Mouse (Mus musculus) embryonic facial prominence, embryonic 12.5 days (tissue): ENCODE data around the gene Pik3r1. TPM values are rescaled to one million over a fixed set of nuclear protein-coding genes. Genes with fewer than 3 reads are reported as not detected.

Experiments
- ATAC-seq: fragments of 200-750 bp; cut with Nextera tagmentation; 2 replicates; pipeline ENCODE4 v1.8.0; 2017; ENCODE audit not compliant: insufficient number of reproducible peaks, insufficient read depth, low FRiP score, low TSS enrichment
- H3K27ac ChIP-seq: fragments of 300-500 bp; sonication (generic); 2 replicates; pipeline ENCODE4 v1.5.1; 2016; ENCODE audit warnings: mild to moderate bottlenecking
- H3K27me3 ChIP-seq: fragments of 300-500 bp; sonication (generic); 2 replicates; pipeline ENCODE4 v1.6.1; 2016; ENCODE audit warnings: mild to moderate bottlenecking, moderate library complexity
- H3K36me3 ChIP-seq: fragments of 300-500 bp; sonication (generic); 2 replicates; pipeline ENCODE4 v1.6.1; 2016; ENCODE audit warnings: mild to moderate bottlenecking
- H3K4me1 ChIP-seq: fragments of 300-500 bp; sonication (generic); 2 replicates; pipeline ENCODE4 v1.6.1; 2016
- H3K4me2 ChIP-seq: fragments of 300-500 bp; sonication (generic); replicated peaks from 2 replicates; pipeline ENCODE4 v1.6.1; 2016; ENCODE audit warnings: mild to moderate bottlenecking, moderate library complexity
- H3K4me3 ChIP-seq: fragments of 300-500 bp; sonication (generic); 2 replicates; pipeline ENCODE4 v1.5.1; 2016; ENCODE audit warnings: mild to moderate bottlenecking
- H3K9ac ChIP-seq: fragments of 300-500 bp; sonication (generic); 2 replicates; pipeline ENCODE4 v1.6.1; 2016; ENCODE audit warnings: mild to moderate bottlenecking, moderate library complexity
- H3K9me3 ChIP-seq: fragments of 300-500 bp; sonication (generic); 2 replicates; pipeline ENCODE4 v1.6.1; 2016; ENCODE audit warnings: mild to moderate bottlenecking, moderate library complexity
- WGBS: fragments of 180-500 bp; shearing (Covaris S2); methylation state at CpG from one replicate; pipeline ENCODE4 v1.1.7; 2016; 5-methylcytosine and 5-hydroxymethylcytosine counted together
- polyA plus RNA-seq: library from polyadenylated mRNA; unstranded; fragments of >200 nt; fragmentation: Nextera tagmentation; extraction: Ambion mirVana; gene quantifications from 2 replicates; pipeline ENCODE4 v1.2.1, GENCODE M21; 2016

Pik3r1 gene
- polyA plus RNA-seq, 1 experiment from 2014 or later: 36.1 TPM

DNA sequence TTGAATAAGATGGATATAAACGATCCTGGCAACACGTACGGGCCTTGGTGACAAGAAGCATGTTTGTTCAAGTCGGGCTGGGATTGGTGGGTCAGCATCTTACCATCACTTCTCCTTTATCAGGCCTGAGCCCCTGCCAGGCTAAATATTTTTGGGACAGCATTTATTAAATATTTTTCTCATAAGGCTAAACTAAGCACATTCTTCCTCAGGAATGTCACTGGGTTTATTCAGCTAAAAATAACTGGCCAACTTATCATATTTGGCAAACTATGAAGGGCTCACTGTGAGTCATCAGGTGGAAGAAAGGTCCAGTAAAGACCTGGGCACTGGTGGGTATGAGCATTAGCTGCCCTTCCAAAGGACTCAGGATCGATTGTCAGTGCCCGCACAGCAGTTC, 50.2 kb downstream of the Pik3r1 start:
- ATAC-seq: no peak
- Histone ChIP-seq H3K9me3 (no peaks in the 10 kb centered on the region), H3K27me3 (no peaks in the 10 kb centered on the region), H3K4me3 (no peak overlapping the region), H3K4me2 (no peak overlapping the region), H3K36me3 (no peaks in the 10 kb centered on the region), H3K4me1 (peaks cover 5% of the 10 kb centered on the region), H3K9ac (no peak overlapping the region), H3K27ac (no peak overlapping the region)
- 90% methylated on average over 6 of the region's 6 CpGs for WGBS

DNA sequence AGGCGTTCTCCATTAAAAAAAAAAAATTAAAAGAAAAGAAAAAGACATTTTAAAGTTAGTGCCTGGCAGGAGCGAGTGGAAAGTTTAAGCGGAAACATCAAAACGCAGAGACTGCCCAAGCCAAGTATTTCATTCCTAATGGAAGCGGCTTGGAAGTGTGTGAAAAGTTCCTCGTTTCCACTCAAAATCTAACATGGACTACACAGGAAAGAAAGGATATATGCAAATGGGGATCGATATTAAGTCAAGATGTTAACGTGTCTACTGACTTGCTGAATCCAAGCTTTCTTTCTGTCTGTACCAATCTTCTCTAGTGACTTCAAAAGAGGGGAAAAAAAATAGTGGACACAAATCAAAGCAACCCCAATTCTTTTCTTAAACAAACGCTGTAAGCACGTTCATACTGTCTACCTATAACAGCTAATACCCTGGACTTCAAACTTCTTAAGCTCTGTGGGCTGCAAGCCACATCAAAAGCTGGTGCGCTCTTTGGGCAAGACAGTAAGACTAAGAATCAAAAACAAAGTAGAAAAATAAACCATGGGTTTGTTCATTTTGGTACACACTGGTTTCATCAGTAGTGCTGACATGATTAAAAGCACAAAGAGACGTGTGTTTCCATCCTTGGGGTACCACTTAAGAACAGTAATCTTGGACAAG, 54.5 kb downstream of the Pik3r1 start:
- Histone ChIP-seq H3K9me3 (no peaks in the 10 kb centered on the region), H3K4me1 (no peaks in the 10 kb centered on the region; the same call in 1 of the 2 replicates), H3K4me3 (no peak overlapping the region), H3K27ac (no peak overlapping the region), H3K4me2 (no peak overlapping the region), H3K27me3 (no peaks in the 10 kb centered on the region), H3K36me3 (peaks cover 4% of the 10 kb centered on the region; the same call in 1 of the 2 replicates), H3K9ac (no peak overlapping the region)
- 78% methylated on average over 12 of the region's 12 CpGs for WGBS
- no peak for ATAC-seq

DNA sequence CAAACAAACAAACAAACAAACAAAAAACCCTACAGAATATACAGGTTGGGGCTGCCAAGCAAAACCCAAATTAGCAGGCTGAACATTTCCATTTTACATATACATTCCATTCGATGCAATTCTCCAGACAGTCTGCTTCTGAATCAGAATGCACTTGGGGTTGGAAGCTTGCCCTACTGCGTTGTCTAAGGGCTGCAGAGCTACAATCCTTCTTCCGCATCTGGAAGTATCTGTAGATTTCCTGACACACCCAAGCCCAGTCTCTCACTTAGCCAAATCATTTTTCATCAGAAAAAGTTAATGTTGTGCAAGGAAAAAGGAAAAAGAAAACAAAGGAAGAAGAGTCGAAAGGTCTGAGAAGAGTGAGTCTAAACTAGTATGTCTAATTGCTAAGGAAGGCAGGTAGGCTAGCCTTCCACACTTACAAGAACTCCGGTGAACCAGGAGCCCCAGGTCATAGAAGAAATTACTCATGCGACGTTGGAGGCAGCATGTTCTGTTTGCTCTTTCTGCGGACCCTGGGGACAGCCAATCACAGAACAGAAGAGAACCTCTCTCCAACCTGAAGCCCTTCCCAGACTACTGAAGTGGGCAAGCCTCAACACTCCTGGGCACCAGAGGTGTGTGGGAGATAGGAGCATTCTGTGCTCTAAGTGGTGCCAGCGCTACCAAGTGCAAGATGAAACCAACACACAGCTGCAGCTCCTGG, 55.1 kb downstream of the Pik3r1 start:
- WGBS: 79% methylated on average over 9 of the region's 9 CpGs
- ATAC-seq: no peak

DNA sequence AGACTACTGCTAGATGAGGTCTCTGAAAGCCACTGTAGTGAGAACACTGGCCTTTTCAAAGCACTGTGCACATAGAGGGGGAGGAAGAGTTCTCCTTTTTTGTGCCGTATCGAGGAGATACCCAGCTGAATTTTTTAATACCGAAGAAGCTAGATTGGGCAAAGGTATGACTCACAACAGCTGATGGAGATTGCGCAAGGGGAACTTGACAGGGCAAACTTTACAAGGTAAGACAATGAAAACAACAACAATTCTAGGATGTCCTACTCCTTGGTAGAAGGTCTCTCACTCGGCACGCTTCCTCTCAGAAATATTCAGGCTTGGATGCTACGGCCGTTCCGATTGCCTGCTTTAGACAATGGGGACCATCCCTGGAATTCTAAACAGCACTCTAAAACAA, 55.9 kb downstream of the Pik3r1 start:
- no peak for ATAC-seq
- Histone ChIP-seq H3K4me1 (no peaks in the 10 kb centered on the region; the same call in 1 of the 2 replicates), H3K4me2 (no peak overlapping the region), H3K9ac (no peak overlapping the region), H3K4me3 (no peak overlapping the region), H3K9me3 (no peaks in the 10 kb centered on the region), H3K36me3 (peaks cover 11% of the 10 kb centered on the region; the same call in 1 of the 2 replicates), H3K27me3 (no peaks in the 10 kb centered on the region), H3K27ac (no peak overlapping the region)
- WGBS: 87% methylated on average over 9 of the region's 9 CpGs

More for the DNA sequence above, 55.1 kb downstream of the Pik3r1 start:
- H3K27ac ChIP-seq: no peak overlapping the region
- H3K9ac ChIP-seq: no peak overlapping the region
- H3K4me1 ChIP-seq: no peaks in the 10 kb centered on the region; the same call in 1 of the 2 replicates
- H3K27me3 ChIP-seq: no peaks in the 10 kb centered on the region
- H3K4me2 ChIP-seq: no peak overlapping the region
- no peaks in the 10 kb centered on the region for H3K9me3 ChIP-seq
- H3K4me3 ChIP-seq: no peak overlapping the region
- peaks cover 10% of the 10 kb centered on the region; the same call in 1 of the 2 replicates for H3K36me3 ChIP-seq

DNA sequence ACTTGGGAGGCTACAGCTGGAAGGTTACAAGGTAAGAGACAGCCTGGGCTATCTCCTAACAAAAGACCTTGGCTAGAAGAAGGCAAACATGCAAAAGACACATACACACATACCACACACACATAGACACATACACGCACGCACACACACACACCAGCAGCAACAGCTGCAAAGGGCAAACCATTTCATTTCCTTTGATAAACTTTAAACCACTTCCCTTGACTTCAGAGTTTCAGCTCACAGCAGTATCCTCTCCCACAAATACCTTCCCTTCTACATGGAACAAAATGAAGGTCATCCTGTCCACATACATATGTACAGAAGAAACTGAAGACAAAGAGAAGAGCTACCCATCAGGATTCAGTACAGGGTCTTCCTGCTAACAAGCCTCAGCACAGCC, 56.7 kb downstream of the Pik3r1 start:
- Histone ChIP-seq H3K9ac (no peak overlapping the region), H3K27me3 (no peaks in the 10 kb centered on the region), H3K36me3 (peaks cover 11% of the 10 kb centered on the region; the same call in 1 of the 2 replicates), H3K9me3 (no peaks in the 10 kb centered on the region), H3K4me2 (no peak overlapping the region), H3K27ac (no peak overlapping the region), H3K4me3 (no peak overlapping the region), H3K4me1 (no peaks in the 10 kb centered on the region; the same call in 1 of the 2 replicates)
- no peak for ATAC-seq
- WGBS: 93% methylated on average over 2 of the region's 2 CpGs

DNA sequence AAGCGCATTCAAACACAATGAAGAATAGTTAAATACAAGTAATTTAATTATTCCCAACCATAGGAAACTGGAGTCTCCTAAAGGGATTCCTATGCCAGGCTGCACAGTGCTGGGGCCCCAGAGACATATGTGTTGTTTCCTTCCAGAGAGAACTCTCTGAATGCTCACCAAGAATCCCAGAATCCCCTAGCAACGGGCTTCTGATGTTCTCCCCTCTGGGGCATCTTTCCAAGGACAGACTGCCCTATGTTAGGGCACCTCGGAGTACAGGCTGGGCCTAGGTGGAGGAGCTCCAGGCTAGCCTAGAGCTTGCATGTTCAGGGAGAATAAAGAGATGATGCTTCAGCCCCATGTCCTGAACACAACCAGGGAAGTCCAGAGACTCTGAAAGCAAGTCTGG, 58.2 kb downstream of the Pik3r1 start:
- H3K9me3 ChIP-seq: no peaks in the 10 kb centered on the region
- H3K27ac ChIP-seq: no peak overlapping the region
- H3K4me2 ChIP-seq: no peak overlapping the region
- H3K9ac ChIP-seq: no peak overlapping the region
- 81% methylated on average over 3 of the region's 3 CpGs for WGBS
- H3K27me3 ChIP-seq: no peaks in the 10 kb centered on the region
- H3K4me3 ChIP-seq: no peak overlapping the region
- peaks cover 20% of the 10 kb centered on the region; the same call in 1 of the 2 replicates for H3K36me3 ChIP-seq
- H3K4me1 ChIP-seq: no peaks in the 10 kb centered on the region; the same call in 1 of the 2 replicates
- no peak for ATAC-seq

DNA sequence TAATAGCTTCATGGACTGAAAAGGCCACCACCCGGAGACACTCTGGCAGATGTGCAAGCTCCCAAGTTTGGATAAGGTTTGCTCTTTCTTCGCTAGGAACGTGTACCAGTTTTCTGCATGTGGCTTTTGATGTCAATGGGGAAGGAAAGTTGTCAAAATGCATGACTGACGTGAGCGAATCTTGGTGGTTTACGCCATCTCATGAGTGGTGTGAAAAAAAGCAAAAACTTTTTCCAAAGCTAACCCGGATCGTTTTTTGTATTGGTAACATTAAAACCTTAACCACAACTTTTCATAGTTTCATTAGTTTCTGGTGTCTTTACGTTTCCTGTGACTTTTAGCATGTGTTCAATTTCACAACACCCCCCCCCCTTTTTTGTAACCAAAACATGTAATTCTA, 60.8 kb downstream of the Pik3r1 start:
- Histone ChIP-seq H3K36me3 (peaks cover 27% of the 10 kb centered on the region; the same call in 1 of the 2 replicates), H3K9me3 (no peaks in the 10 kb centered on the region), H3K27ac (no peak overlapping the region), H3K4me3 (no peak overlapping the region), H3K9ac (no peak overlapping the region), H3K4me1 (no peaks in the 10 kb centered on the region), H3K27me3 (no peaks in the 10 kb centered on the region), H3K4me2 (no peak overlapping the region)
- 91% methylated on average over 9 of the region's 9 CpGs for WGBS
- no peak for ATAC-seq

DNA sequence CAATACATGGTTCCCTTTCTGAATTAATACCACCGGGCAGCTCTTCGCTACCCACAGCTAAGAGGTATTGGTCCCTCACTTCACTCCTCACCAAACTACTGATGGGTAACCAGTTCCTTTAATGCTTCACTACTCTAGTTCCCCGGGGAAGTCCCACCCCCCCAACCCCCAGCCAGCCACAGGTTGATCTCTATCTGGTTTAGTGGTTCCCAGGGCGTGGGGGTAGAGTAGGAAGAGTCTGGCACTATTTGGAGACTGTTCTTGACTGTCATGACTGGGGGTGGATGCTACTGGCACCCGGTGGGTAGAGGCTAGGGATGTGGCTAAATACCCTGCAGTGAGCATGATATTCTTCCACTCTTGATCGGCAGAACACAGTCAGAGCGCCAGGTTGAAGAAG, 61.6 kb downstream of the Pik3r1 start:
- H3K4me3 ChIP-seq: no peak overlapping the region
- no peak for ATAC-seq

DNA sequence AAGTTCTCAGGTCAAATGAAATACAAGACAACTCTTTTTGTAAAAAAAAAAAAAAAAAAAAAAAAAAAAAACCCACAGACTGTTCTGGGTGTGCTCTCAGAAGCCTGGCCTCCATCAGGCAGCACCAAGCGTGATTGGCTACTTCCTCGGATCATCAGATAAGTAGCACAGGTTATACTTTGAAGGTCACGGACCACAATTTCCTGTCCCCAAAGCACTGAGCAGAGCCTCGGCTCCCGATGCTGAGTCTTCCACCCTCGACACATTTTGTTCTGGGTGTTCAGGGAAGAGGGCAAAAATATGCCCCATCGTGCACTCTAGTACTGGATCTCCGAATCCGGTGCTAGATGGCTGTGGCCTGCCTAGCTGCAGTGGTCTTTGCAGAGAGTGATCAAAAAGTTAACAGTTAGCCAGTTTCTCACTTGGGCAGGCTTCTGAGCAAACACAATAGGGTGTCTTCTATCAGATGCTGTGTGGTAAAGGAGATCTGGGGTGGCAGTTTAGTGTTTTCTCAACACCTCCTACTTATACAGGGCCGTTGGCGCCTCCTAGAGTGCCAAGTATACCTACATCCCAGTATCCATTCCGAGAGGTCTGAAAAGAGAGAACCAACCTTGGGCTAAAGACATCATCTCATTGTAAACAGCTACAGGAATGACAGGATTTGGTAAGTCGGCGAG, 65.8 kb downstream of the Pik3r1 start:
- ATAC-seq: no peak
- no peak overlapping the region for H3K9ac ChIP-seq
- 87% methylated on average over 14 of the region's 14 CpGs for WGBS
- H3K9me3 ChIP-seq: no peaks in the 10 kb centered on the region
- H3K4me1 ChIP-seq: peaks cover 14% of the 10 kb centered on the region
- H3K4me3 ChIP-seq: no peak overlapping the region
- H3K27me3 ChIP-seq: no peaks in the 10 kb centered on the region
- no peak overlapping the region for H3K4me2 ChIP-seq
- H3K36me3 ChIP-seq: peaks cover 38% of the 10 kb centered on the region
- no peak overlapping the region for H3K27ac ChIP-seq

More for the DNA sequence above, 61.6 kb downstream of the Pik3r1 start:
- peaks cover 34% of the 10 kb centered on the region for H3K36me3 ChIP-seq
- no peak overlapping the region for H3K27ac ChIP-seq
- H3K4me2 ChIP-seq: no peak overlapping the region
- H3K9ac ChIP-seq: no peak overlapping the region
- H3K27me3 ChIP-seq: no peaks in the 10 kb centered on the region
- 90% methylated on average over 7 of the region's 7 CpGs for WGBS
- H3K4me1 ChIP-seq: no peaks in the 10 kb centered on the region
- H3K9me3 ChIP-seq: no peaks in the 10 kb centered on the region

DNA sequence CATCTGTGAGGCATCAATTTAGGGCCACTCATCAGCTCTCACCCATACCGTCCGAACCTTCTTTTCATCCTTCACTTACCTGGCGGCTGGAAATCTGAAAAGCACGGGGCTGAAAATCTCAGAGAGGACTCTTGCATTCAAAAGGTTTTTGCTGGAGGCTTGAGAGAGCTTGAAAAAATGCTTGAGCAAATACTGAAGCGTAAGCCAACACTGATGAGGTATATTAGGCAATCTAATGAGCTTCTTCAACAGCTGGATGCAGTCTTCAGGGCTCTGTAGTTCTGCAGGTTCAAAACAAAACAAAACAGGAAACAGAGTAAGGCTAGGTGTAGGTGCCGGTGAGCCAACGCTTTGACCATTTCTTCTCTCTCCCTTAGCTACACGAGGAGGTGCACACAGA, 66.4 kb downstream of the Pik3r1 start:
- Histone ChIP-seq H3K27ac (no peak overlapping the region), H3K9ac (no peak overlapping the region), H3K4me1 (peaks cover 14% of the 10 kb centered on the region), H3K36me3 (peaks cover 38% of the 10 kb centered on the region), H3K9me3 (no peaks in the 10 kb centered on the region), H3K4me2 (no peak overlapping the region), H3K27me3 (no peaks in the 10 kb centered on the region), H3K4me3 (no peak overlapping the region)
- ATAC-seq: no peak
- 92% methylated on average over 8 of the region's 8 CpGs for WGBS

DNA sequence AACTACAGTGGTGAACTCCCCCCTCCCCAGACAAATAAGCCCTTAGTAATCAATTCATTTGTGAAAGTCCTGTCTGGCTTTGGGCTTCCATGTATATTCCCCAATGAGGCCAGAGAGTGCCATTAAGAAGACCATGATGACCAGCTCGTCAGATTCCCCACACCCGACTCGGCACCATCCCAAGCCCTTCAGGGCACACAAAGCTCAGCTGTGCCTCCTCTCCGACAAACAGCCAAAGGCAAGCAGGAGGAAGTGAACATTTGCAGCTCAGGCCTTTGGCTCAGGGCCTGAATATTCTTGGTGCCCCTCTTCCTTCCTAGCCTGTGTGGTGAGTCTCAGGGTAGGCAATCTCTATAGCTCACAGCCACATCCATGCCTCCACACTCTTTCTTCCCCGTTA, 68.3 kb downstream of the Pik3r1 start:
- ATAC-seq: no peak
- Histone ChIP-seq H3K4me3 (no peak overlapping the region), H3K27ac (no peak overlapping the region), H3K9me3 (no peaks in the 10 kb centered on the region), H3K4me2 (no peak overlapping the region), H3K36me3 (peaks cover 29% of the 10 kb centered on the region), H3K9ac (no peak overlapping the region), H3K4me1 (peaks cover 27% of the 10 kb centered on the region), H3K27me3 (no peaks in the 10 kb centered on the region)
- 81% methylated on average over 5 of the region's 5 CpGs for WGBS

DNA sequence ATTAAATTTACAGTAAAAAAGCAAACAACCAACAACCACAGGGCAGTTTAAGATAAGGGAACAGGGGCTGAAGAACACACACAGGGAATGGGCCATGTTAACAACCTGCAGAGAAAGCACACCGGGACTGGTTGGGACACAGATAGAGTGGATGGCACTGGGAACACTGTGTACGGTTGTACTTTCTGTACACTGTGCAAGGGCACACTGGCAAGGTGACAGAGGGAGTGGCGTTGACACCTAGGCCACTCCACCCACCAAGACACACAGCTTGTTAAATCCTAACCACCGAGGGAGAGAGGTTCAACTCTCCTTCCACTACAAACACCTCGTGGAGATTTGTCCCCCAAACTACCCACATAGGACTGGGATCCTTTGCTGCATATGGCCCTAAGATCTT, 70.1 kb downstream of the Pik3r1 start:
- Histone ChIP-seq H3K4me1 (peaks cover 32% of the 10 kb centered on the region), H3K27me3 (no peaks in the 10 kb centered on the region), H3K27ac (no peak overlapping the region), H3K9ac (no peak overlapping the region), H3K9me3 (no peaks in the 10 kb centered on the region), H3K4me2 (no peak overlapping the region), H3K36me3 (peaks cover 29% of the 10 kb centered on the region), H3K4me3 (no peak overlapping the region)
- ATAC-seq: no peak
- 76% methylated on average over 5 of the region's 5 CpGs for WGBS
